Mouse (Mus musculus) G1E (cell line): ENCODE results near the gene Slc15a4.

Experiments
- CTCF ChIP-seq: IDR thresholded peaks from 2 replicates; pipeline ENCODE4 v1.5.1; 2012; ENCODE audit warnings: low read depth, low read length, inconsistent platforms, mixed read lengths
- GATA1 ChIP-seq: IDR thresholded peaks from 2 replicates; pipeline ENCODE4 v1.6.1; 2012; ENCODE audit warnings: borderline replicate concordance, low read length, inconsistent platforms, mixed read lengths
- POLR2AphosphoS5 ChIP-seq: IDR thresholded peaks from 2 replicates; pipeline ENCODE4 v1.6.1; 2012; ENCODE audit warnings: low read depth, low read length, inconsistent platforms; ENCODE audit not compliant: insufficient replicate concordance

GRCm38 (mm10) chr5:127548136-127548535, 84.6 kb downstream of the Slc15a4 start:
- TF ChIP-seq CTCF (no peak), POLR2AphosphoS5 (no peak), GATA1 (no peak)
